Mouse (Mus musculus) lung, postnatal 14 days (tissue): ENCODE measurements around the gene Apba3.
"Not testable (repeated sequence)": the region's sequence is repeated elsewhere in the genome, so short reads cannot be mapped to it uniquely, and the experiment has no call there.

Experiments used
- DNase-seq: peaks from one replicate; pipeline ENCODE4 v3.0.0; 2021

Gene Apba3

GRCm38 (mm10) chr10:81266211-81267105 lies at the start of gene Apba3, which contains the start of gene Mrpl54:
Gene Apba3, plus strand, starts transcription at chr10:81266960.
Gene Mrpl54, minus strand, starts transcription at chr10:81266934.
- peak; percentile 97 for DNase-seq

DNA sequence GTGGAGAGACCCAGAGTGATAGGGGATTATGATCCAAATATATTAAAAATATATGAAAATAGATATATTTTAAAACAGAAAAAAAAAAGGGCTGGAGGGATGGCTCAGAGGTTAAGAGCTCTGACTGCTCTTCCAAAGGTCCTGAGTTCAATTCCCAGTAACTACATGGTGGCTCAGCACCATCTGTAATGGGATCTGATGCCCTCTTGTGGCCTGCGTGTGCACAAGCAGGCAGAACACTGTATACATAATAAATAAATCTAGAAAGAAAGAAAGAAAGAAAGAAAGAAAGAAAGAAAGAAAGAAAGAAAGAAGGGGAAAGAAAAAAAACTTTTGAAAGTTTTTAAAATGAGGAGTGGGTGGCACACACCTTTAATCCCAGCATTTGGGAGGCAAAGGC lies 49.5 kb upstream of the Apba3 start:
- peak; percentile 35 for DNase-seq

DNA sequence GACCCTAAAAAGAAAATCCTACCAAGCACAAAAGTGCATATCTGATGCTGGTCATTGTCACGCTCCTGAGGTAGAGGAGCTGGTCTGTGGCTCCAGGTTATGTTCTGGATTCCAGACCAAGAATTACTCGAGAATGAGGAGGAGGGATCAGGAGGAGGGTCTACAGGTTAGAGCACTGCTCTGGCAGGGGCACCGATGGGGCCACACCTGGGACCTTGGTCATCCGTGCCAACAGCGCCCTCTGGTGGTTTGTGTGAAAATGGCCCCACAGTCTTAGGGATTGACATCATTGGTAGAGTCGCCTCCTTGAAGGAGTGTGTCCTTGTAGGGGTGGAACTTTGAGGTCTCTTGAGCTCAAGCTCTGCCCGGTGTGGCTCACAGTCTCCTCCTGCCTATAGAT lies 48.8 kb upstream of the Apba3 start:
- peak; percentile 84 for DNase-seq

DNA sequence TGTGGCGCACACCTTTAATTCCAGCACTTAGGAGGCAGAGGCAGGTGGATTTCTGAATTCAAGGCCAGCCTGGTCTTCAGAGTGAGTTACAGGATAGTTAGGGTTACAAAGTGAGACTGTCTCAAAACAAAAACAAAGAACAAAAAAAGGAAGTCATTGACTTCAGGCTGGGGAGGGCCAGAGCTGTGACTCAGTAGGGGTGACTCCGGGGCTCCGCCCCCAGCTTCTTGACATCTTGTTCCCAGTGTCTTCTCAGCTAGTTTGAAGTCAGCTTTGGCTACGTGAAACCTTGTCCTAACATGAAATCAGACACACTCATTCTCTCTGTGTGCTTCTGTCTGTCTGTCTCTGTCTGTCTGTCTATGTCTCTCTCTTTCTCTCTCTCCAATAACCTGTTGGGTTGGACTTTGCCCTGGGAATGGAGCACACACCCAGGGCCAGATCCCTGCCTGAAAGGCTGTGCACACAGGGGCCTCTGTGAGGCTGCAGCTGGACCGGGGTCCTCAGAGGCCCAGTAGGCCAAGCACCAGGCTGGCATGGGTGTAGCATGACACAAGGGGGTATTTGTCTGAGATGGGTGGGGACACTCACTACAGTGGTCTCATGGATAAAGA lies 45.3 kb upstream of the Apba3 start:
- DNase-seq: no peak

DNA sequence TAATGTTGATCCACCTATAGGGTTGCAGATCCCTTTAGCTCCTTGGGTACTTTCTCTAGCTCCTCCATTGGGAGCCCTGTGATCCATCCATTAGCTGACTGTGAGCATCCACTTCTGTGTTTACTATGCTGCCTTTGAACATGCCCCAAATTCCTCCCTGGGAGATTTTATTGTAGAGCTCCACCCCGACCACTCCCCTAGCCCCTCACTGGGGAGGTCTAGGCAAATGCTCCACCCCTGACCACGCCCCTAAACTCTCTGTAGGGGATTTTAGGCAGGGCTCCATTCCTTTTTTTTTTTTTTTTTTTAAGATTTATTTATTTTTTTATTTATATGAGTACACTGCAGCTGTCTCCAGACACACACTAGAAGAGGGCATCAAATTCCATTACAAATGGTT lies 43.0 kb upstream of the Apba3 start:
- DNase-seq: not testable (repeated sequence)

- no peak for DNase-seq
Observed at GRCm38 (mm10) chr10:81229735-81230437, 36.9 kb upstream of the Apba3 start.

DNA sequence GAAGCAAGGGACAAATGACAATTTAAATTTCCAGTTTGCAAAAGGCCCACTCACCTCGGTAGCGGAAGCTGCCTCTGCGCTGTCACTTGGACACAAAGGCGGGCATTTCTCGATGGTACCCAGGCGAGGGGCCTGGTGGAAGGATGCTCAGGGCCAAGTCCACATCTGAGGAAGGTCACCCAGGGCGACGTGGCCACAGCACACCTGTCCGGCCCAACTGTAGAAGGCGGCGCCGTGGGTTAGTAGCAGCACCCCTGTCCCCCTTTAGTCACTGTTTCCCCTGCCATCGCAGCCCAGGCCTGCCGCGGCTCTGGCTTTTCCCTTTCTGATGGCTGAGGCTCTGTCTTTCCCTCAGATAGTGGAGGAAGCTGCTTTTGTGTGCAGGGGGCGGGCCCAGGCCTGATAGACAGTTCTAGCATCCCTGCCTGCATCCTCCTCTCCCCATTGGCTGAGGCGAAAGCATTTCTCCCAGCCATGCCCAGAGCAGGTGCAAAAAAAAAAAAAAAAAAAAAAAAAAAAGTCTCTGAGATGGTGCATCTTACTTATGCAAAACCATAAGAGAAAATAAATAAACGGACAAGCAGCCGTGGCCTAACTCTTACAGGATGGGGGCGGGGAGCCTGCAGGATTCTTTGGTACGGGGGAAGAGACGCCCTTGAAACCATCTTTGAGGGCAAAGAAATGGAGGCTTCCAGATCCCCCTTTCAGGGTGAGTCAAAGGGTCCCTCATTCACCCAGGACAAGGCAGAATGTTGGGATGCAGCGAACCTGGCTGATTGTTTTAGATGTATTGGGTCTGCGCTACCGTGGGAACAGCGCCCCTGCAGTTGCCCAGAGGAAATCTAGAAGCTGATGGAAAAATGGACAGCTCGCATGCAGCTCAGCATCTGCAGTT lies 36.1 kb upstream of the Apba3 start, which contains the start of gene Atcay:
Gene Atcay (minus strand): TSS at position 396 of the 895 bp plus-strand sequence.
- DNase-seq: no peak

- DNase-seq: no peak
Observed at GRCm38 (mm10) chr10:81231436-81231835, 35.3 kb upstream of the Apba3 start.

- peak; percentile 91 for DNase-seq
Observed at GRCm38 (mm10) chr10:81232580-81233225, 34.1 kb upstream of the Apba3 start, which contains the start of gene Zfr2. Gene Zfr2, plus strand, starts transcription at chr10:81233155.

DNA sequence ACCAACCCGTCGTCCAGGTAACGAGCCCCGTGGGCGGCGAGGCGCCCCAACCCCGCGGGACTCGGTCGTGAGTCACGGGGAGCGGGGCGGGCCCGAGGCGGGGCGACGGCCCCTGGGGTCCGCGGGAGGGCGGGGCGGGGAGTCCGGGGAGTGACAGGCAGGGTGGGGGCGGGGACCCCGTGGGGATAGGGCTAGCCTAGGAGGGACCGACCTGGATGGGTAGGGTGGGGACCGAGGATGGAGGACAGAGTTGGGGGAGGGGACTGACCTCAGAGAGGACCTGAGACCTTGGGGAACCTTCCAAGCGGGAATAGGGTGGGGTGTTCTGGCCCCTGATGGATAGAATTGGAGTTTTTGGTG lies 33.6 kb upstream of the Apba3 start:
- no peak for DNase-seq

DNA sequence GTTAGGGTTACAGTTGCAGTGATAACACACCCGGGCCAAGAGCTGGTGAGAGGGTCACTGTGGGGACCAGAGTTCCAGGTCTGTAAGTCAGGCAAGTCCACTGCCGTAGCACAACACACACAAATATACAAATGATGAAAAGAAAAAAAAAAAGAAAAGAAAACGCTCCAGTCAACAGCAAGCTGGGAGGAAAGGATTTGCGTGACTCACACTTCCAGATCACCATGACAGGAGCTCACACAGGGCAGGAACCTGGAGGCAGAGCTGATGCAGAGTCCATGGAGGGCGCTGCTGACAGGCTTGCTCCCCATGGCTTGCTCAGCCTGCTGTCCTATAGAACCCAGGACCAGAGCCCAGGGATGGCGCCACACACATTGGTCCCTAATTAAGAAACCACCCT lies 32.6 kb upstream of the Apba3 start:
- DNase-seq: no peak

- DNase-seq: no peak
Observed at GRCm38 (mm10) chr10:81236471-81237268, 30.1 kb upstream of the Apba3 start.

DNA sequence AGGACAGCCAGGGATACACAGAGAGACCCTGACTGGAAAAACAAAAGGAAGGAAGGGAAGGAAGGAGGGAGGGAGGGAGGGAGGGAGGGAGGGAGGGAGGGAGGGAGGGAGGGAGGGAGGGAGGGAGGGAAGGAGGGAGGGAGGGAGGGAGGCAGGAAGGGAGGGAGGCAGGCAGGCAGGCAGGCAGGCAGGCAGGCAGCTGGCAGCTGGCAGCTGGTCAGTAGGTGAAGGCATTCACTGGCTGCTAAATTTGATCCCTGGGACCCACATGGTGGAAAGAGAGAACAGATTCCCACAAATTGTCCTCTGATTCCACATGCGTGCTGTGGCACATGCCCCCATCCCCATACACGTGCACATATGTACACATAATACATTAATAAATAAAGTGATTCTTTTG lies 28.1 kb upstream of the Apba3 start:
- DNase-seq: no peak

- peak; percentile 56 for DNase-seq
Observed at GRCm38 (mm10) chr10:81240876-81241275, 25.9 kb upstream of the Apba3 start.

GRCm38 (mm10) chr10:81242021-81242420 lies 24.7 kb upstream of the Apba3 start:
- DNase-seq: no peak

DNA sequence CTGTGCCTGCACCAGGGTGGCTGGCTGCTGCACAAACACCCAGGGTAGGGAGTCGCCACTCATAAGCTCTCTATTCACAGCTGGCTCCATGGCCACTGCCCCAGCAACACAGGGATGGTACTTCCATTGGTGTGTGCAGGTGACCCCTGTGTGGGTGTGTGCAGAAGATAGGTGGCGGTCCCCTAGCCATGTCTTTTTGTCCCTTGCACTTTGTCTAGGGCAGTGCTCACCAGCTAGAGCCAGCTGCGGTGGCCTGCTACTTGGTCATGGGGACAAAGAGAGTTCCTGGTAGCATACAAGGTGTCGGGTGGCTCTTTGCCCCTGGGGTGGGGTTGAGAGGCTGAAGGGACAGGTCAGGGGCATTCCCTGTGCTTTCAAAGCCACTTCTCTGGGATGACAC lies 22.6 kb upstream of the Apba3 start:
- no peak for DNase-seq

DNA sequence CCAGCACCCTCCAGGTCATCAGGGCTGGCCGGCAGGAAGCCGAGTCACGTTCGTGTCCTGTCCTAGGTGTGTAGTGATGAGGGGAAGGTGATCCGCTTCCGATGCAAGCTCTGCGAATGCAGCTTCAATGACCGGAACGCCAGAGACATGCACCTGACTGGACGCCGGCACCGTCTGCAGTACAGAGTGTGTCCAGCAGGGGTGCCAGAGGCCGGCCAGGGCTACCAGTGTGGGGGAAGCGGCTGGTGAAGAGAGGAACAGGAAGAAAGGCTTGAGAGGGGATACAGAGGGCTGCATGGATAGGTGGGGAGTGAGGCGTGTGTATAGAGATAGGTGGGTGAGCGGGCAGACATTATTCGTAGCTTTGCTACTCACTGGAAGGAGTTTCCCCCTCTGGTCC lies 22.2 kb upstream of the Apba3 start:
- DNase-seq: peak; percentile 86

- no peak for DNase-seq
Observed at GRCm38 (mm10) chr10:81245166-81245565, 21.6 kb upstream of the Apba3 start.

DNA sequence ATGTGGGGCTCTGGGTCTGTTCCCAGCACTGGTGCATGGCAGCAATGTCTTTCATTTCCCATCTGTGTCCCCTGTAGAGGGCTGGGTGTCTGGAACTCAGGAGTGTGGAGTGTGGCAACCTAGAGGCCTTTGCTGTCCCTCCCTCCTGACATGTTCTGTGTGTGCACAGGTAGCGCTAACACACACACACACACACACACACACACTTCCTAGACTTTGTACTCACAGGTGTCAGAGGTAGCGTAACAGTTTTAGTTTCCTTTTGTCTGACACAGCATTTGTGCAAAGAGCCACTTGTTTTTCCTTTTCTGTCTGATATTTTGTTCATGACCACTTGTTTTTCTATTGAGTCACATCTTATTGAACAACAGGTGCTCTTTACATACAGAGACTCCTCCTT lies 19.0 kb upstream of the Apba3 start:
- no peak for DNase-seq

- DNase-seq: no peak
Observed at GRCm38 (mm10) chr10:81249442-81249841, 17.3 kb upstream of the Apba3 start.
